ENCODE assay signal across 13 mouse cellular contexts in genomic region chr5:31787201-31787600, GRCm38 (mm10).
"Had no signal": no experiment of that assay in that cellular context is flagged by ENCODE, and none has a peak within 500 bp of the region (broad histone marks: within the 10 kb centered on the region; RNA-seq: fewer than 3 reads in every experiment).

No protein-coding gene starts in this region.

- H3K27me3 ChIP-seq: limb, embryonic 13.5 days; liver, embryonic 15.5 days; megakaryocyte, embryonic 14.5 days had no signal

- H3K4me1 ChIP-seq: liver, embryonic 15.5 days had no signal

- H3K36me3 ChIP-seq: limb, embryonic 13.5 days; liver, embryonic 15.5 days had no signal

- H3K4me2 ChIP-seq: limb, embryonic 13.5 days; liver, embryonic 15.5 days; midbrain, embryonic 11.5 days had no signal

- ATAC-seq: midbrain, embryonic 16.5 days had no signal

- H3K27ac ChIP-seq: limb, embryonic 13.5 days; liver, embryonic 15.5 days; macrophage had no signal

- H3K9ac ChIP-seq: limb, embryonic 13.5 days; liver, embryonic 15.5 days had no signal

- H3K9me3 ChIP-seq: limb, embryonic 13.5 days; liver, embryonic 15.5 days; megakaryocyte, embryonic 14.5 days had no signal

- DNase-seq: kidney, postnatal 14 days; left cerebral cortex, postnatal 4 days; lung, adult 2 months; lung, postnatal 10 days; right cerebral cortex, postnatal 14 days; thymus, adult 18-20 months; thymus, postnatal 14 days had no signal

- H3K4me3 ChIP-seq: limb, embryonic 13.5 days; liver, embryonic 15.5 days; megakaryocyte, embryonic 14.5 days had no signal
